Mouse (Mus musculus): ENCODE measurements at regions not wholly inside any gene's neighbourhood (a gene's known extent, or its start where the extent isn't known, plus 50 kb on each side); places are given as distances from the start of the nearest gene placed in this dataset.

DNA sequence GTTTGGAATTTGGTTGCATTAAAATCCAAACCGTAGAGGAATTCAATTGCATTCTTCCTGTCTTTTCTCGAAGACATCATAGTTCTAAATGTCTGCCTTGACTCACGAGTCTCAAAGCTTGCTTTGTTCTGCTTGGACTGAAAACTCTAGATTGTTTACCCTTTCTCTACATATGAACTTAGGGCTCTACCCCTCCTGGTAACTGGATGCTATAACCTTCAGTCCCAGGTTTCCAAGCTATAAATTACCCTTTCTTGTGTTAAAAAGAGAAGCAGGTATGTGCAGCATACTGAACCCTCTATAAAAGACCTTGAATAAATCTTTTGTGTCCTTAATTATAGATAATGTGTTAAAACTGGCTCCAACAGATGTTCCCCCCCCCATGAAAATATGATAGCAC, 243.7 kb upstream of the Cxadr start:
- ATAC-seq (replicated peaks; ENCODE audit: insufficient number of reproducible peaks, low FRiP score, low TSS enrichment, poor library complexity, severe bottlenecking) = no peak

DNA sequence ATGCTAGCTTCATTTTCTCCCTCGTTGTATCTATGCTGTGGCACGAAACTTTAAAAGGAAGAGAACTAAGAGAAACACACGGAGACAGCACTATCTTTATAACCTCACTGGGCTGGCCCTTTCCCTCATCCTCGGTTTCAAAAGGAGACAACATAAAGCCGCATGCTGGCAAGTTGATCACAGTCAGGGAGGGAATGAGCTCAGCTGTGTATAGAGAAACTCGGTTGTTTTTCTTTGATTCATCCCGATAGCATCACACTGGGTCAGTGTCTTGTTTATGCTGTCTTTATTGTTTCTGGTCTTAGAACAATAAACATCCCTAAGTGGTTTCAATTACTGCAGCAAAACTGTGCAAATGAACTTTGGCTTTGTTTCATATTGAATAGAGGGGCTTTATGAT, 249.2 kb upstream of the Cxadr start:
- ATAC-seq (replicated peaks; ENCODE audit: insufficient number of reproducible peaks, low FRiP score, low TSS enrichment, poor library complexity, severe bottlenecking) = no peak

DNA sequence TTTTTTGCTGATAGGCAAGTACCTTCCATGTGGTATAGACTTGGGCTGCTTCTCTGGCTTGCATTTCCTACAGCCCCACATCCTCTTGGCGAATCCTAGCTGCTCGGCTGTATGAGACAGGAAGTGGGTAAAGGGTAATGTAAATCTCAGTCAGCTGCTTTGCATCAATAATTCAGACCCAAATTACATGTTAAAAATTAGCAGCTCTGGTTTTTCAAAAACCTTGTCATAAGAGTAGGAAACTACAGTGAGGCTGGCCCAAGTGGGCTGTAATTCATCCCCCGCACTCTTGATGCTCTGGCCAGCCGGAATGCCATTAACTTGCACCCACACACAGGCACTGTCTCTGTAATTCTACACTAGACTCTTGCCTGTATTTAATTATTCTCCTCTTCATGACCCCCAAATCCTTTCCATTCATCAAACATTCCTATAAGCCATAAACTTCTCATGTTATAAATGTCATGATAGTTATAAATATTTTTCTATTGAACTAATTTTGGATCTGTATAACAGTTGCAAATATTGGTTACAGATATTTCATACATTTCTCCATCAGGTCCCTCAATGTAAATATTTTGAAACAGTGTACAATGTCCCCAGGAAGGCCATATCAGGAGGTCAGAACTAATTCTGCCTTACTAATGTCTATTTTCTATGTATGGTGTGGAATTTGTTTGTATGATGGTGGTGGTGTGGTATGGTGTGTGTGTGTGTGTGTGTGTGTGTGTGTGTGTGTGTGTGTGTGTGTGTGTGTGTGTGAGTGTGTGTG, 261.0 kb upstream of the Cxadr start:
- no peak for ATAC-seq (replicated peaks; ENCODE audit: insufficient number of reproducible peaks, low FRiP score, low TSS enrichment, poor library complexity, severe bottlenecking)

DNA sequence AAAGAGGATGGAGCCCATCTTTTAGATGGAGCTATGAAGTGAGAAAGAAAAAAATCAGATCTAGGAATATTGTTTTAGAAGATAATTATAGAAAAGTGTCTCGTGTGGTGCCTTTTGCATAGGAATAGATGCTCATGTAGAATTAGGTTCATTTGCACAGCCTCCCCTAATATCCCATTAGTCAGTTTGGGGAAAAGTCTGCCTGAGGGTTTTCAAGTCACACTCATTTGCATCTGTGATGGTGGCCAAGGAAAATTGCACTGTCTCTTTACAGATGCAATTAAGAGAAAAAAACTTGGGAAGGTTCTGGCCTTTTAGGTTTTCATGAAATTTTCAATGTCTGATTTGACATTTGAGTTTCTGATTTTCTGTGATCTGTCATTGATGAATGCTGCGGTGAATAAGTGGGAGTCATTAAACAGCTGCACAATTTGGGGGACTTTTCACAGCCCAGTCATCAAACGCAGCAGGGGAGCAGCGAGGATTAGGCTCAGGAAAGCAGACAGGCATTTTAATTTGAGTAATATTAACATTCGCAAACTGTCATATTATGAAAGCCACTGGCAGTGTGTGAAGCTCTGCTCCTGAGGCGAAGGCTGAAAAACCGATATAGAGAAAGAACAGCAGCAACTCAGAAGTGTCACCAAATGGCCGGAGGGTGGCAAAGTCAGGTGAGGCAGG, 281.5 kb upstream of the Cxadr start:
- no peak for ATAC-seq (replicated peaks; ENCODE audit: insufficient number of reproducible peaks, low FRiP score, low TSS enrichment, poor library complexity, severe bottlenecking)

DNA sequence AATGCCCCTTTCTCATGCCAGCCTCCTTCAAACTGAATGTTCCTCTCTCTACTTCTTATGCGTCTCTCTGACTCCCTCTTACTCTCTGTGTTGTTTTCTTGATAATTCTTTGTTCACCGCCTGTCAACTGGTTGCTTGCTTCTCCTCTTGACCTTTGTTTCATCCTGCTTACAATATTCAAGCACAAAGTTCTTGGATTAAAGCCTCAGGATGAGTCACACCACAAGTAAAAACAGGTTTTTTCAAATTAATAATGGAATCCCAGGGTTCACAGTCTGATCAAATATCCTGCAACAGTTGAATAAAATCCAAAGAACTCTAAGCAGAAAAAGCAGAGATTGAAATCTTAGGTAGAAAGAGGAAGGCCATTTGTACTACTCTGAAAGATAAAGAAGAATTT, 285.9 kb upstream of the Cxadr start:
- no peak for ATAC-seq (replicated peaks; ENCODE audit: insufficient number of reproducible peaks, low FRiP score, low TSS enrichment, poor library complexity, severe bottlenecking)

DNA sequence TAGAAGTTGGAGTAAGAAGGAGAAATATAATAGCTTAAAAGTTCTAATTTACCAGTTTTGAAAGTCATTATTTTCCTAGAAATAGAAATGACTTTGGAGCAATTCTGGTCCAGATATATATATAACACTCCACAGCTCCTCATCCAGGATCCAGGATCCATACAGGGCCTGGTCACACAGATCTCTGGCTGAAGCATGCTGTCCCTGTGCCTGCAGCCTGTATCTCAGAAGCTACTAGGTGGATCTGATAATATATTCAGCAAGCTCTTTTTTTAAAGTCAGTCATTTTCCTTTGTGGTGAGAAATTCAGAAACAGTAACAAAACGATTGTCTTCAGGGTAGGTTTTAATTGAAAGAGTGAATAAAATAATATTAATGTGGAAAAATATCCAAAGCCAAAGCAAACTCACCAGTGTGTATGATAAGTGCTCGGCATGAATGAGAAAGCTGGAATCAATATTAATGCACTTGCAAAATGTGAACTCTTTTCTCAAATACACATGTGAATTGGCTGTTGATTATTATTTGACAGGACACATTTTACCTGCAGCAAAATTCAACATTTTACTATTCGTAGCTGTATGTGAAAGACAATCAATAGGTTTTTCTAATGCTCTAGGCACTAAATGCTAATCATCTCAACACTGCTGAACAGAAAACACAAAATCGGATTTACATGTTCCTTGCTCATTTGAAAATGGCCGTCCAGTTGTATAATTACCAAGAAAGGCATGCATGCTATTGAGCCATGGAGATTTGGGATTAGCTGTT, 288.1 kb upstream of the Cxadr start:
- no peak for ATAC-seq (replicated peaks; ENCODE audit: insufficient number of reproducible peaks, low FRiP score, low TSS enrichment, poor library complexity, severe bottlenecking)

DNA sequence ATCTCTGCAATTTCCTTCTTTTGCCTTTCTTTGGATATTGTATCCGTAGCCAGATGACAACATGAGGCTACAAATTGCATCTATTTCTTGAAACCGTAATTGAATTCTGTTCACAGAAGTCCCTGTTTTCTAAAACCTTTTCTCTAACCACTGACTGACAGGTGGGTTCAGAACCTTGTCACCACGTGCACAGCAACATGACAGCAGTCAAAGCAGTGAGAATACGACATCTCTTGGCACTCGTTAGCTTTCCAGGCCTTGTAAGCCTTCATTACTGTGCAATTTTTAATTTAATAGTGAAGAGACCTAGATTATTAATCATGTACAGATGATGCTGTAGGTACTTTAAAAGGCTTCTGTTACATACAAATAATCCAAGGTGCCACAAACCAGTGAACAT, 297.3 kb upstream of the Cxadr start:
- ATAC-seq (replicated peaks; ENCODE audit: insufficient number of reproducible peaks, low FRiP score, low TSS enrichment, poor library complexity, severe bottlenecking) = no peak

DNA sequence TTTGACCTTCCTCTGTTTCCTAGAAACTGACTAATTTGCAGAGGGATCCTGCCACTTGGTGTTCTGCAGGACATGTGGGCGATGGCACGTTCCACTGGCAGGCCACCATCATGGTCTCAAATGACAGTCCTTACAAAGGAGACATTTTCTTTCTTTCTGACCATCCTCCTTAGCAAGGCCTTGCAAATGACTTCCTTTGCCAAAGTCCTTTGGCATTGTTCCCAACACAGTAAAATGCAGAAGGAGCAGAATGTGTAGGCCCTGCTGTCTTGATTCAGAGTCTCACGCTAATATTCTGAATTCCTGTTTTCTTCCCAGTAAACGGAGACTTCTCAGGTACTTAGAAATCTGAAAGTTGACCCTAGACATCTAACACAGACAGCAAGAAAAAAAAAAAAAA, 308.3 kb upstream of the Cxadr start:
- ATAC-seq (replicated peaks; ENCODE audit: insufficient number of reproducible peaks, low FRiP score, low TSS enrichment, poor library complexity, severe bottlenecking) = no peak

DNA sequence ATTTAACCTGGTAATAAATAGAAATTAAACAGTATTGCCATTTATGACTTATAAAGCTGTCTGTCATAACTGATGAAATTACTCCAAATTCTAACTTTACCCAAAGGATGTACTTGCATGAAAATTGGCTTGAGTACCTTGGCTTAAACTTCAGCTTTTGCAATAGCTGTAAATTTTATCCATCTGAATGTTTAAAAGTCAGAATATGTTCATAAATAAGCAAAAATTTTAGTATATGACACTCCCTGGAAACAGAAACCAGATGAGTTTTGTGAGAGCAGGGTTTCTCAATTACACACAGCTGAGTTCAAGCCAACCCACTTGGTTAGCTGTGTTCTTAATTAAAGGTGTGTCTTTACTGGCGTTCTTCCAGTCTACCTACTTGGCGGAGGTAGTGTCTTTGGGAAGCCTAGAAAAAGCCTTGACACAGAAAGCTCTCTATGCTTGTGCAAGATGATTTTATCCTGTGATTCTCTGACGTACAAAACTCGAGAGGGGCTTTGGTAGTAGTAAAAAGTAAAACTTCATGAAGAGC, 311.4 kb upstream of the Cxadr start:
- ATAC-seq (replicated peaks; ENCODE audit: insufficient number of reproducible peaks, low FRiP score, low TSS enrichment, poor library complexity, severe bottlenecking) = no peak

DNA sequence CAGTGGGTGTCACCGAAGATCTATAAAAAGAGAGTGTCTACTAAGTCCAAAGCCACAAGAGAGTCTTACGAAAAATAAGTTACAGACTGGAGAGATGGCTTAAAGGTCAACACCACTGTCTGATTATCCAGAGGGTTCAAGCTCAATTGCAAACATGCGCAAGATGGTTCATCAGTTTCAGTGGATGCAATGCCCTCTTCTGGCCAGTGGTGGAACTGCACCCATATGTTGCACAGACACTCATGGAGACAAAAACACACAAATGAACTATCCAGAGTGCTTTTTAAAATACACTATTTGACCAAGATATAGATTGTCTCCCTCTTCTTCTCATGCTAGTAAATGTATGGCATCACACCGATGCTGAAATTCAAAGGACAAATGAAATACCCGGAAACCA, 312.1 kb upstream of the Cxadr start:
- ATAC-seq (replicated peaks; ENCODE audit: insufficient number of reproducible peaks, low FRiP score, low TSS enrichment, poor library complexity, severe bottlenecking) = no peak

DNA sequence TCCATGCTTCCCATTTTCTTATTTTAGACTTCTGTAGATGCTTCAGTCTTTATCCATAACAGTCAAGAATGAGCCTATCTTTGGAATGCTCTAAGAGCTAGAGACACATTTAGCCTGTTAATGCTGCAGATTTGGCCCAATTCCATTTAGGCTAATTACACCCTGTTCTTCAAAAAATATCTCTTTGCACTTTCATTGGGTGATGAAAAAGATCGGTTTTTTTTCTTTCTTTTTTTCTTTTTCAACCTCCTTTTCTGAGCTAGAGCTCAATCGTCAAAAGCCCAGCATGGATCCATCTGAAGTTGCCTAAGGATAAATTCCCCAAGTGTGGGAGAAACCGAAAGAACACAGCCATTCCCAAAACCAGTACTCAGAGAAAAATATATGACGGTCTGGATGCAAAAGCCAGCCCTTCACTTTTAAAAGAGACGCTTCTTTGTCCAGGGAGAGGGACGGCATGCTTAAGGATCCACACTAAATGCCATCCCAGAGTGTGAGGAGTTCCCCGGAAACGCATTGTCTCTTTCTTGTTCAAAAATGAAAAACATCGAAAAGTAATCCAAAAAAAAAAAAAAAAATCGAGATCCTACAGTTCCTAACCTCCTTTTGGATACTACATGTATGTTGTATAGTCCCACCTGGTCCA, 314.3 kb upstream of the Cxadr start:
- ATAC-seq (replicated peaks; ENCODE audit: insufficient number of reproducible peaks, low FRiP score, low TSS enrichment, poor library complexity, severe bottlenecking) = no peak

DNA sequence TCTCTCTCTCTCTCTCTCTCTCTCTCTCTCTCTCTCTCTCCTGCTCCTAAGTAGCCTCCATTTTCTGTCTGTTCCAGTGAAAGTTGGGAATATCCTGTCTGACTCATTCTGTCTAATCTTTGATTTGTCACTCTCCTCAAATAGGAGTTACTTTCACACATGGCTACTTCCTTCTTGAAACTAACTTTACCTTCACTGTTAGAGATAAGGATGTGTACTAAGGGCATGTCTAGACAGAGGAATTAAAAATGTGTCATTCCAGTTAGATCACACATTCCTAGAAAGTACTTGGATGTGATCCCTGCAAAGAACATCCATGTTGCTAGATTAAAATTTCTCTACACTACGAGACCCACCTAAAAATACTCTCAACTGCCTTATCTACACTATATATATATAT, 346.9 kb upstream of the Gm11146 start:
- no peak for ATAC-seq (replicated peaks; ENCODE audit: insufficient number of reproducible peaks, low FRiP score, low TSS enrichment, poor library complexity, severe bottlenecking)

DNA sequence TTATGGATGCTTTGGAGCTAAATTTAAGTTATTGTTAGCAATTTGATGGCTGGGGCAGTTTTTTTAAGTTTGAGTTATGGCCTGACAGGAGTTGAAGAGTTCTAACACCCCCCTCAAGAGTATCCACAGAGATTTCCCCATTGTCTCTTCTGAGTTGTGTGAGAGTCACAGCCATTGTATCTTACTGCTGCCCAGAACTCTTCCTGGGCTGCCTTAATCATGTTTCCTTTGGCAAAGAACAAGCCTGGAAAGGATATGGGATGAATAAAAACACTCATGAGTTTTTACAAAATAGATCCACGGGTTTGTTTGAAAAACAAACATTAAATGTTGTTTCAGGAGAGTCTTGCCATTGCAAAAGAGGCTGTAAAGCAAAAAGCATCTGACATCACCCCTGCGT, 343.5 kb upstream of the Gm11146 start:
- no peak for ATAC-seq (replicated peaks; ENCODE audit: insufficient number of reproducible peaks, low FRiP score, low TSS enrichment, poor library complexity, severe bottlenecking)

DNA sequence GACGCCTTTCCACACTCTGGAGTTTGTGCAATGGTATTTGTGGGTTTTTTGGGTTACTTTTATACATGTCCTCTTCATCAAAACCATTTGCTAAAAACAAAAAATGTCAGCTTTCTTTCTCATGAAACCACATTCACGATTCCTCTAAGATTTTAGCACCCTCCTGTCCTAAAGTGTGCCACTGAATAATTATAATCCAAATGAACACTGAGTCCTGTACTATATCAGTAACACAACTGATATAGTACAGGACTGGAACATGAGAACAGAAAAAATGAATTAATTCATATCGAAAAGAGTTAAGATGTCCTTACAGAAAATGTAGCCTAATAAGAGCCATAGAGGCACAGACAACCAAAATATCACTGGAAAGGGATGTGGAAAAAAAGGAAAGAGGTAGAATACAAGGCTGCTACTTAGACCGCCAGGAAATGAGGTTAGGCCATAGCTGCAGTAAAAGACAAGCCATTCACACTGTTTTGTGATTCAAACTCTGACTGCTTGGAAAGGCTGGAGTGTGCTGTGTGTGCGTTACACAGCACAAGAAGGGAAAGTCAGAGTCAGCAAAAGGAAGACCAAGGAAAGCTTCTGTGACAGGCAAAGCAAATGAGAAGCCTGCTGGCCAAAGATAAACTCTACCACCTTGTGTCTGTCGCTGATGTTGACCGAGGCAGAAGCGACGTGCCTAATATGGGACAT, 329.3 kb upstream of the Gm11146 start:
- no peak for ATAC-seq (replicated peaks; ENCODE audit: insufficient number of reproducible peaks, low FRiP score, low TSS enrichment, poor library complexity, severe bottlenecking)

DNA sequence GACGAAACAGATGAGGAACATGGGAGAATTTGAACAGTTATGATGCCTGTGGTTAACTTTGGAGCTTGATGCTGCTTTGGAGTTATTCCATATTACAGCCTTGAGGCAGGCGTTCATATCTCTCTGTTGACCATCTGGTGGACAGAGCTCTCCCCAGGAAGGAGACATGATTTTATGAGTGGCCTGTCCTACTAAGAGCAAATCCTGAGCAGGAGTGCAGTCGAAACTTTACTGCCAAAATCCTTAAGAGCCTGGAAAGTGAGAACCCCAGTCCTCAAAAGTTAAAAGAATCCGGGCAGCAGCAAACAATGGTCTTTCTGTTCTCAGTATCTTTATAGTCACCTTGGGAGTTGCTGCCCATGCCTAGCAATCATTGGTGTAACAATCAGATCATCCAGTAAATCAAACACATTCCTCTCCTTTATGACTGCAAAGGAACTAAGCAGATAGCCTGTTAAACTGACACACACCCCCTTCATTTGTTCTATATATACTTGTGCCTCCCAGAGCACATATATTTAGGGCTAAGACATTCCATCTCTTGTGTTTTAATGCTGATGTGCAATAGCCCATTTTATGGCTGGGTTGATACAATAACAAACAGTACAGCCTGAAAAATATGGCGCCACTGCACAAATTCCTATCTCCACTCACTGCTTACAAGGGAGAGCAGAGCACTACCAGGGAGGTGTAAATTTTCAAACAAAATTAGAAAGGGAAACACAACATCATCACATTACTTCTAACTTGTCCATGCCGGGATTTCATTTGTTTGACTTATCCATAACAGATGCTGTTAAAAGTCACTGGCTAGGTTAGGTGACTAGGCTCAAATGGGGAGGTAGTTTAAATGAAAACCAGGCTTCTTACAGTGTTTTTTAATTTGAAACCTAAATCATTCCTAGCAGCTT, 312.5 kb upstream of the Gm11146 start:
- ATAC-seq (replicated peaks; ENCODE audit: insufficient number of reproducible peaks, low FRiP score, low TSS enrichment, poor library complexity, severe bottlenecking) = no peak

DNA sequence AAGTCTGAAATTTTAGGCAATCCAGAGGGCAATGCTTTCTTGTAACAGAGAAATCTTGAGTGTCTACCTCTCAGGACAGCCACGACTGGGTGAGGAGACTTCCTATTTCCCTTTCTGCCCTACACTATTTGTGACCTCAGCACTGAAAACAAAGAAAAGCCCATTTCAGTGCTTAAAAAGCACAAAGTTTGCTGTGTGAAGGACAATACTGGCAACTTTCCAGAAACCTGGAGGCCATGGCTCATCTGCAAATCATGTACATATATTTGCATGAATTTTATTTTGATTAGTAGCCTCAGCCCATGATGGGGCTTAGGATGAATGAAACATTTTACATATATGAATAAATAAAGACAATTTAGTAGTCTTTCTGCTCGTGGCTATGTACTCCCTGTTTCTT, 292.4 kb upstream of the Gm11146 start:
- no peak for ATAC-seq (replicated peaks; ENCODE audit: insufficient number of reproducible peaks, low FRiP score, low TSS enrichment, poor library complexity, severe bottlenecking)

DNA sequence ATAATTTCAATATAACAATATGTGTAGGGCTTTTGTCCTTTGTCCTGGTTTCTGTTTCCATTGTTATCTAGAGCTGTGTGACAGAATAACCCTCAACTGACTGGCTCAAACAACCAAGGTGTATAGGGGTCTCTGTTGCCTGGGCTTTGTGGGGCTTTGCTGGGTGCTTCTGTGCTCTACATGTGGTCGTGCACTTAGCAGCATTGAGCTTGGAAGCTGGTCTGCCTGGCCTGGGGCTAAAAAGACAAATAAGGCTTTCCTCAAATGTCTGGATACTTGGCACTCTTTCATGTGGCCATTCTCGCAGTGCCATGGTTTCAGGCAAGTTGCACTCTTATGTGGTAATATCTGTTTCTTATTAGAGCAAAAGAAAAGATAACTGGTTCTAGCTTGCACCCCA, 291.8 kb upstream of the Gm11146 start:
- ATAC-seq (replicated peaks; ENCODE audit: insufficient number of reproducible peaks, low FRiP score, low TSS enrichment, poor library complexity, severe bottlenecking) = no peak

DNA sequence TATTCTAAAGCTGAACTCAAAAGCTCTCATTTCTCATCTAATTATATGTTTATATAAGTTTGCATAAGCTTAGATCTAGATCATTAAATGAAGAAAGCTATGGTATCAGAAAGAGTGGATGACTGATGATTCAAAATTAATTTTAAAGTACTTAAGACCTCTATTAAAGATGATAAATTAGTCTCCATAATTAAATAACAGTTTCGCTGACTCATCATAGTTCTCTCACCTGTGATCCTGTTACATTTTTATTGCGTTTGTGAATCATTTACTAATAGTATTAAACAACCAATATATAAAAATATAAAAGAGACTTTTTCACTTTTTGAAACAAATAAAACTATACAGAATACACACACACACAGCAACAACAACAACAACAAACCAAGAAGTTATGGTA, 290.8 kb upstream of the Gm11146 start:
- ATAC-seq (replicated peaks; ENCODE audit: insufficient number of reproducible peaks, low FRiP score, low TSS enrichment, poor library complexity, severe bottlenecking) = no peak

Data from monocyte, adult 5-6 weeks (primary cell).